Mouse (Mus musculus): Measurements from ENCODE around the gene Ctsz. TPM values are rescaled to one million over a fixed set of nuclear protein-coding genes. Genes with fewer than 3 reads are reported as not detected.
A peak's percentile ranks its signal among the peaks of the same experiment; 100 is the strongest.

The Ctsz gene
- total RNA-seq, 2 experiments from 2014 or later, result 24.3 to 25.0 TPM

DNA sequence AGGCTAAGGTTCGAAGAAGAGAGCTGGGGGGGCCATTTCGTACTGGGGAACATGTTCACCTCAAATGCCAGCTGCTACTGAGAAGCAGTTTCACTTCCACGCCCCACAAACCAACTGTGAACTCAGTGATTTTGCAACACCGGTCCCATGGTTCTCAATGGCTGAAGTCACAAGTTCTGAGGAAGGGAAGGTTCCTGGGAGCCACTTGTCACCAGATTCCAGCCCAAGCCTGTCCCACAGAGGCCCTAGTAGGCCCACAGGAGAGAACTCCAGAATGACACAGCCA is 1.2 kb downstream of the Ctsz start:
- TF ChIP-seq CTCF (IDR thresholded peaks at IDR 0.05), result no peak
- H3K4me3 ChIP-seq, result peak overlapping the region; percentile 86
- intact Hi-C loops (cut with DNase I), result no loop called here
- peak overlapping the region; percentile 86; the same call in 1 of the 2 replicates for H3K27ac ChIP-seq
- DNase-seq, result peak; percentile 32

DNA sequence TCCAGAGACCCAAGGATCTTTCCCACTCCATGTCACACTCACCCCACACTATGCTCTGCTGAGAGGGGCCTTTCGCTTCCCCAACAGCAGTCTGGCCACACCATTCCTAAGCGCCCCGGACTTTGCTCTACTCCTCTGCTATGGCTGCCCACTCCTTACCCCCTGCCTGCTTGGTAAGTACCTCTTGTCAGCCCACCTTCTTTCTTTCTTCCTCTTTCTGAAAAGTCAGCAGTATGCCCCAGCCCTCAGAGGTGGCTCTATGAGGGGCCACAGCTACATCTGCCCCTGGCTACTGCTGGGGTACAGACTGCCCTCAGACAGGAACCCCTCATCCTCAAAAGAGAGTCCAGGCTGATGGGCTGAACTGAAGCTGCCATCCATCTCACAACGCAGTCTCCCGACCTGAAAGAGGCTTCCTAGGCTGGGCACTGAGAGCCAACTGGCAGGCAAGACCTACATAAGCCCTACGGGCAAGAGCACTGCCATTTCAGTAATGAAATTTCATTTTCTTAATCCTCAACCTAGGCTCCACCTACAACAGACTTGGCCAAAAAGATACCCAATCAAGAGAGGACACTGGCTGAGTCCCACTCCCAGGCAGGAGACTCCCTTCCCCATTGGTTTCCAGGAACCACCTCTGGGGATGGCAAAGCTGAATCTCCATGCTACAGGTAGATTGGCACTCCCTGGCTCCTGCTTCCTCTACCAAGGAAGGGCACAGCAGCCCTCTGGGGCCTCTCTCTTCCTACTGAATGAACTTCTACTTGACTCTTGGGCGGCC is 1.7 kb downstream of the Ctsz start:
- peak; percentile 14 for DNase-seq
- Histone ChIP-seq H3K27ac (peak overlapping the region; percentile 35), H3K4me3 (peak overlapping the region; percentile 18)
- TF ChIP-seq CTCF (IDR thresholded peaks at IDR 0.05), result no peak
- intact Hi-C loops (cut with DNase I), result no loop called here

DNA sequence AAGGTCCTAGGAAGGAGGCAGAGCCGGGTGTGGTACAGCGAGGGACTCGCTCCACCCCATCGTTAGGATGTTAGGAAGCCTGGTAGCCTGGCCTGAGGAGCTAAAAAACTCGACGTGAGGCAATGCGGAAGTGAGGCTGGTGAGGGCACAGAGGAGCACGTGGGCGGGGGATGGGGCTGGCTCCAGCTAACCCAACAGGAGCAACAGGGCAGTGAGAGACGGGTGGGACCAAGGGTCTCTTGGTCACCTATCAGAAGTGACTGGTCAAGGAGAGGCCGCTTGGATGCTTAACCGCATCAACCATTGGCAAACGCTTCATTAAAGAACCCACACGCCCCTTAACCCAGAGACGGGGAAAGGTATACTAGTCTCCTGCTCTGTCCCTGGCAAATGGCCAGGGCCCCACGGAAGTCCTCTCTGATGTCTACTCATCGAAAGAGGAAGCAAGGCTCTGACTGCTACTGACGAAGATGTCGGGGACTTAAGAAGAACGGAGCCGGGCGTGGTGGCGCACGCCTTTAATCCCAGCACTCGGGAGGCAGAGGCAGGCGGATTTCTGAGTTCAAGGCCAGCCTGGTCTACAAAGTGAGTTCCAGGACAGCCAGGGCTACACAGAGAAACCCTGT is 2.6 kb downstream of the Ctsz start:
- peak; percentile 32 for DNase-seq
- intact Hi-C loops (cut with DNase I), result no loop called here
- no peak overlapping the region for H3K4me3 ChIP-seq
- TF ChIP-seq CTCF (IDR thresholded peaks at IDR 0.05), result no peak
- H3K27ac ChIP-seq, result no peak overlapping the region

DNA sequence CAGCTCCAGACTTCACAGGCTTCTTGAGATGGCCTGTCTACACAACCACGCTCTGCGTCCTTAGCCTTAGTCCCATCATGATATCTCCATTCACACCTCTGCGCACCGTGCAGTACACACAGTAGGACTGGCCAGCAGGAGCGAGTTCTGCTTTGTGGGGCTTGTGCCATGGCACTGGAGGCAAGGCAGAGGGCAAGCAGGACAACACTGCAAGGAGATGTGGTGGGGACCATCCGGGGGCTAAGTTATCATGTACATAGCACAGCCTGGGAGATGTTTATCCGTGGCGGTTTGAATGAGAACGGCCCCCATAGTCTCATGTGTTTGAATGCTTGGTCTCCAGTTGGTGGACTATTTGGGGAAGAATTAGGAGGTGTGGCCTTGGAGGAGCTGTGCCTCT is 3.9 kb downstream of the Ctsz start:
- Histone ChIP-seq H3K27ac (no peak overlapping the region), H3K4me3 (no peak overlapping the region)
- no peak for DNase-seq
- no peak for TF ChIP-seq CTCF (IDR thresholded peaks at IDR 0.05)
- intact Hi-C loops (cut with DNase I), result no loop called here

DNA sequence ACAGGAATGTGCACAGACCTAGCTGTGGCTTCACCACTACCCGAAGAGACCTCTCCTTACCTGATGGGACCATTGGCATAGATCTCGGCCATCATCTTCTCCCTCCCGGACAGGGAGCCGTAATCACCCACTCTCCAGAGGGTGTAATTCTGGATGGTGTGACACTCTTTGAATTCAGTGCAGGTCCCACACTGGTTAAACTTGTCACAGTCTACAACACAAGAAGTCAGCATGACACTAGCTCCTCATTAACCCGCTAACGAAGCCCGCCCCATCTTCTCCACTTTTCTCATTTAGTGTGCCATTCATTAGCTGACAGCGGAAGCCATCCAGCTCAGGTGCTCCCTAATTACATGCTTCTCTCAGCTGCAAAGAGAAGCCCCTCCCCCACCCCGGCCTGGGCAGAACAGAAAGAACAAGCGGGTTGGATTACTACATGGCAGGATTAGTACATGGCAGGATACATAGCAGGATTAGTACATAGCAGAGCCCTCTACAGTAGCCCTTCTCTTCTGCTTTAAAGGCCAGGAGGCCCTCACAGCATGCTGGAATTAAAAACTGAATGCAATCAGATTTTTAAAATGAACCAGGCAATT is 9.7 kb downstream of the Ctsz start:
- no peak for DNase-seq
- intact Hi-C loops (cut with DNase I), result no loop called here
- TF ChIP-seq CTCF (IDR thresholded peaks at IDR 0.05), result no peak
- H3K27ac ChIP-seq, result no peak overlapping the region
- H3K4me3 ChIP-seq, result no peak overlapping the region

DNA sequence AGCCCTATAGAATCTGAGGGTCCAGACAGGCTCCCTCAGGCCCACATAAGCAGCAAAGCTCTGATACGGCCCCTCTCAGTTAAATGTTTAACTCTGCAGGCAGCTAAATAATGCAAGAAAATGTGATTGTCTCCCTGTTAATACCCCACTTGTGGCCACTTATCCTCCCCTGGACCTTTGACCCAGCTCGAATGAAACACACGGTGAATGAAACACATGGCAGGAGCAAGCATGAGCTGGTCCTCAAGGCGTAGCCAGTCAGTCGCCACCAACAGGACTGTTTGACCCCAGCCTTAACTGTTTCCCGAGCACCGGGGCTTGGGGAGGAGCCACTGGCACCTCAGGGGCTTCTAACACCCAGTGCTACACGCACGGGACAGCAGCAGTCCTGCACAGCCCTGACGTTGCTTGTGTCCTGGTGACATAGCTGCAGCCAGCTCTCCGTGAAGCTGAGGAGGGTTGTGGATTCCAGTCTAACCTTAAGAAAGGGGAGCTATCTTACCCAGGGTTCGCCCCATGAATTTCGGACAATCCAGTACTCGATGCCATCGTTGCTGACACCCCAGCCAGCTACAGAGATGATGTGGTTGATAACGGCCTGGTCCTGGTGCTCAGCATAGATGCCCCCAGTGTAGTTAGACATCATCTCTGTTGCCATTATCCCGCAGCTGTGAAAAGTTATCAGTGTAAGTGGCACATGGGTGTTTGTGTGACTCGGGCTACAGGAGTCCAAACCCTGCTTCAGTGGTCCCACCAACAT is 10.6 kb downstream of the Ctsz start:
- no peak for TF ChIP-seq CTCF (IDR thresholded peaks at IDR 0.05)
- Histone ChIP-seq H3K4me3 (no peak overlapping the region), H3K27ac (no peak overlapping the region)
- no peak for DNase-seq
- intact Hi-C loops (cut with DNase I), result no loop called here

DNA sequence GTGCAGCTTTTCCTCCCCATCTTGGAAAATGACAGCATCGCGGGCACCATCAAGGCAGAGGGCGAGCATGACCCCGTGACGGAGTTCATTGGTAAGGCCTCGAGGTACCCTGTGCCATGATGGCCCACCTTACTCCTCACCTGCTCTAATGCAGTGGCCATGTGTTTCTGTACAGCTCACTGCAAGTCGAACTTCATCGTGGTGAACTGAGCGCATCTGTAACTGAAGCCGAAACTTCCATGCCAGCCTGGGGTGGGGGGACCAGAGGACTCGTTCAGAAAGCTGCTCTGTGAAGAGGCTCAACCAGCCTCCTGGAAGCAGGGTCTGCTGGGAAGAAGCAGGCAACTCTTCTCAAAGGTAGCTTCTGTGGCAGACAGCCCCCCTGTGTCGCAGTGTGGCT is 12.0 kb downstream of the Ctsz start:
- Histone ChIP-seq H3K4me3 (no peak overlapping the region), H3K27ac (no peak overlapping the region)
- TF ChIP-seq CTCF (IDR thresholded peaks at IDR 0.05), result no peak
- no peak for DNase-seq
- intact Hi-C loops (cut with DNase I), result no loop called here

DNA sequence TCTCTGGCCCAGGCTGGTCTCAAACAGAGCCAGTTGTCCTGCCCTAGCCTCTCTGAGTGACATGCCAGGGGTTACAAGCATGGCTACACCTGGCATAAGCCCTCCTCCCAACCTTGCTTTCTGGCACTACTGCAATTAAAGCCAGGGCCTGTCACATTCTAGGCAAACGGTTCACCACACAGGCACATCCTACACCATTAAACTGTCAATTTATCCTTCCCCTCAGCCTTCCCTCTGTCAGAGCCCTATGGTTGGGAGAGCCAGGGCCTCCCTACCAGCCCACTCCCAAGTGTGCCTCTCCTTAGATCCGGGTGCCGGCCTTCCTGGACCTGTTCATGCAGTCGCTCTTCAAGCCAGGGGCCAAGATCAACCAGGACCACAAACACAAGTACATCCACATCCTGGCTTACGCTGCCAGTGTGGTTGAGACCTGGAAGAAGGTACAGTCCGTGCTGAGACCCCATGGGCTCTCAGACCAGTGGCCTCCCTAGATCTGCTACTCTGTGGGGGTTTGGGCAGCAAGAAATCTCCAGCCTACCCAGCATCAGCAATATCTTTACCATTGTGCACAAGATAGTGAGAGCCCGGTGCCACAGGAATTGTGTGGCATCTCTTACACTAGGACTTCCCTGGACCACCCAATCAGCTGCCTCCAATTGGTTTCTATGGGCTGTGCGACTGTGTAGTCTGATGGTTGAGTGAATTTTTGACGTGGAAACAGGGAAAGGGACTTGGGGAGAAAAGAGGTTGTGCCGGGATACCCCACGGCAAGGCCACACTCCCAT is 14.3 kb downstream of the Ctsz start:
- intact Hi-C loops (cut with DNase I), result no loop called here
- Histone ChIP-seq H3K4me3 (no peak overlapping the region), H3K27ac (no peak overlapping the region)
- no peak for DNase-seq
- TF ChIP-seq CTCF (IDR thresholded peaks at IDR 0.05), result no peak

DNA sequence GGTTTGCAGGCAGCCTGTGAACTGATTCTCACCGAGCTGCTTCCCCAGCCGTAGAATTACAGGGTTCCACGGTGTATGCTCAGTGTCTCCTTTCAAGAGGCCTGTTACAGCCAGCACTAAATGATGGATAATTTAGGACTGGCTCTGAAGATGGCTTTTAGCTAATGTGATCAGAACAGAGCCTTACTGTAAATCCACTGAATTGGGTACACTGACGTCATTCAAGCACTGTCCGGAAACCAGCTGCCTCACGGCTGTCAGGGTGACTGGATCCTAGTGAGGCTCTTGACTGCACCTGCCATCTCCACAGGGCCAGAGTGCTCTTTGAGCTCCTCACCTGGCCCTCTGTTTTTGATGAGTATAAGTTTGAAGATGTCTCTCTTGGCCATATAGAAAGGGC is 17.7 kb downstream of the Ctsz start:
- intact Hi-C loops (cut with DNase I), result no loop called here
- no peak for TF ChIP-seq CTCF (IDR thresholded peaks at IDR 0.05)
- DNase-seq, result no peak
- Histone ChIP-seq H3K27ac (no peak overlapping the region), H3K4me3 (no peak overlapping the region)

DNA sequence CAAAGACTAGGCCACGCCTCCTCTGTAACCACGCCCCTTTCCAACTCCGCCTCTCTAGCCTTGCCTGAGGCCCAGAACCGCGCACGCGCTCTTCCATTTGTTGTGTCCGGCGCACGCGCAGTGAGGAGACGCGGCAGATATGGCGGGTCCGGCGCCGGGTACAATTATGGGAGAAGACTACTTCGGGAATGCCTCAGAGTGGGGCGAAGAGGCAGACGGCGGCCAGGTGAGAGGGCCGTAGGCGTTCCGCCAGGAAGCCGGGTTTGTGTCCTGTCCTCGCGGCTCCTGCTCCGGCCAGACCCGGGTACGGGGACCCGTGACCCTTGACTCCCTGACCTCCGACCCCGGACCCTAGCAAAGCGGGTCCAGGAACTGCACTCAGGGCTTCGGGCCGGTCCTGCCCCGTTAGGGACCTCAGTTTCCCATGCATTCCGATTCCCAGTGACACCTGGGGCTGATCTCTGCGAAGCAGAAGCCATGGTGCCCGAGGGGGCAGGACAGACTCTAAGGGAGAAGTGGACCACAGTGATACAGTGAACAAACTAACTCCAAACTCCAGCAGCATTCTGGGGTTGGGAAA is 23.0 kb downstream of the Ctsz start, which contains the start of gene Nelfcd:
TSS of gene Nelfcd (plus strand) at position 74 of the 580 bp plus-strand sequence.
- DNase-seq, result peak; percentile 96
- H3K4me3 ChIP-seq, result peak within 1 kb of the TSS; percentile 77
- H3K27ac ChIP-seq, result peak within 1 kb of the TSS; percentile 90
- TF ChIP-seq CTCF (IDR thresholded peaks at IDR 0.05), result no peak
- intact Hi-C loops (cut with DNase I), result loop anchor here (2.0 to 5.0 kb wide), 2 partner anchors 71 to 89 kb away; no protein-coding TSS in a partner anchor

DNA sequence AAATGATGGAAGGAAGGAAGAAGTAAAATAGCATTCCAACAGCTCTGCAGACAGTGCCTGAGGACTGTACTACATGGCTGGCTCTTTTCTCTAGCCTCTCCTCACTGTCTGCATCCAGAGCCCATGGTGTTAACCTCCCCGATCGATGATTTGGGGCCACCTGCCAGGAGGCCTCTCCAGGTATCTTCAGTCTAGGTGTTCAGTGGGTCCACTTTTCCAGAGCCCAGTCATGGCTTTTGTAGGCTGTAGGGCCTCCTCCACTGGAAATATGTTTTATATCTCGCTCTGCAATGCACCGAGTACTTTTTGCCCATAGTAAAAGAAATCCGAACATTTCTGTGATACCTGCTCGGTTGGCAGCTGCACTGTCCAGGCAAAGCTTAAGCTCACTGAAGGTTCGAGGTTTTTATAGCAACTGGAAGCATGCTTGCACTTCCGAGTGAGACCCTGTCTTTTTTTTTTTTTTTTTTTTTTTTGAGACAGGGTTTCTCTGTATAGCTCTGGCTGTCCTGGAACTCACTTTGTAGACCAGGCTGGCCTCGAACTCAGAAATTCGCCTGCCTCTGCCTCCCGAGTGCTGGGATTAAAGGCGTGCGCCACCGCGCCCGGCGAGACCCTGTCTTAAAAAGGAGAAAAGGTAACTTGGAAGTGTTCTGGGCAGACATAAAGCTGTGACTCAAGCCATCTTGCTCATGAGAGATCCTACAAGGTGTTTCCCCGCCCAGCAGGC is 23.7 kb downstream of the Ctsz start:
- Histone ChIP-seq H3K4me3 (peak overlapping the region; percentile 77), H3K27ac (peak overlapping the region; percentile 90; the same call in 1 of the 2 replicates)
- DNase-seq, result no peak
- TF ChIP-seq CTCF (IDR thresholded peaks at IDR 0.05), result no peak
- intact Hi-C loops (cut with DNase I), result loop anchor here (2.0 to 5.0 kb wide), 2 partner anchors 70 to 88 kb away; no protein-coding TSS in a partner anchor

All from gastrocnemius, adult 2 months (tissue).